Mouse (Mus musculus) cerebellum, adult 2 months (tissue): ENCODE results near the gene Frmd4a.

ENCODE experiments used
- CTCF ChIP-seq: fragments of 200-500 bp; IDR thresholded peaks from 2 replicates; pipeline ENCODE4 v1.5.1; 2011; ENCODE audit warnings: low read depth, mild to moderate bottlenecking, control low read depth, low read length, moderate library complexity, borderline replicate concordance; ENCODE audit not compliant: insufficient read depth
- POLR2A ChIP-seq: fragments of 200-500 bp; IDR thresholded peaks from 2 replicates; pipeline ENCODE4 v1.6.1; 2011; ENCODE audit warnings: low read length, control low read depth, borderline replicate concordance; ENCODE audit not compliant: insufficient read depth

GRCm38 (mm10) chr2:4559211-4559882 lies 541.8 kb downstream of the Frmd4a start:
- no peak for TF ChIP-seq CTCF
- TF ChIP-seq POLR2A = peak; percentile 58; the same call in 1 of the 2 replicates
